Mouse (Mus musculus) R1 (cell line): ENCODE measurements around the gene Cfap161.

Source experiments
- DNase-seq: peaks from one replicate; pipeline ENCODE4 v3.0.0-alpha.2; 2018; ENCODE audit warnings: low read depth, low spot score

Gene Cfap161

GRCm38 (mm10) chr7:83742026-83742425 lies 52.7 kb downstream of the Cfap161 start:
- DNase-seq = no peak

- DNase-seq = no peak
Measured at GRCm38 (mm10) chr7:83739680-83740310, 54.9 kb downstream of the Cfap161 start.

GRCm38 (mm10) chr7:83738623-83739462 lies 55.8 kb downstream of the Cfap161 start:
- DNase-seq = no peak

GRCm38 (mm10) chr7:83737914-83738490 lies 56.7 kb downstream of the Cfap161 start:
- DNase-seq = no peak

- no peak for DNase-seq
Measured at GRCm38 (mm10) chr7:83736341-83737115, 58.2 kb downstream of the Cfap161 start.

- DNase-seq = no peak
Measured at GRCm38 (mm10) chr7:83735108-83735781, 59.4 kb downstream of the Cfap161 start.

GRCm38 (mm10) chr7:83734671-83735082 lies 60.0 kb downstream of the Cfap161 start:
- DNase-seq = no peak

GRCm38 (mm10) chr7:83734246-83734645 lies 60.4 kb downstream of the Cfap161 start:
- no peak for DNase-seq

GRCm38 (mm10) chr7:83732781-83733180 lies 61.9 kb downstream of the Cfap161 start:
- no peak for DNase-seq

- no peak for DNase-seq
Measured at GRCm38 (mm10) chr7:83731961-83732666, 62.6 kb downstream of the Cfap161 start.

- no peak for DNase-seq
Measured at GRCm38 (mm10) chr7:83731297-83731696, 63.4 kb downstream of the Cfap161 start.

- no peak for DNase-seq
Measured at GRCm38 (mm10) chr7:83726936-83727632, 67.6 kb downstream of the Cfap161 start.

- DNase-seq = no peak
Measured at GRCm38 (mm10) chr7:83725801-83726200, 68.9 kb downstream of the Cfap161 start.

- no peak for DNase-seq
Measured at GRCm38 (mm10) chr7:83724541-83724940, 70.1 kb downstream of the Cfap161 start.
